Mouse (Mus musculus): ENCODE measurements around the gene Capn10.

Capn10 gene

DNA sequence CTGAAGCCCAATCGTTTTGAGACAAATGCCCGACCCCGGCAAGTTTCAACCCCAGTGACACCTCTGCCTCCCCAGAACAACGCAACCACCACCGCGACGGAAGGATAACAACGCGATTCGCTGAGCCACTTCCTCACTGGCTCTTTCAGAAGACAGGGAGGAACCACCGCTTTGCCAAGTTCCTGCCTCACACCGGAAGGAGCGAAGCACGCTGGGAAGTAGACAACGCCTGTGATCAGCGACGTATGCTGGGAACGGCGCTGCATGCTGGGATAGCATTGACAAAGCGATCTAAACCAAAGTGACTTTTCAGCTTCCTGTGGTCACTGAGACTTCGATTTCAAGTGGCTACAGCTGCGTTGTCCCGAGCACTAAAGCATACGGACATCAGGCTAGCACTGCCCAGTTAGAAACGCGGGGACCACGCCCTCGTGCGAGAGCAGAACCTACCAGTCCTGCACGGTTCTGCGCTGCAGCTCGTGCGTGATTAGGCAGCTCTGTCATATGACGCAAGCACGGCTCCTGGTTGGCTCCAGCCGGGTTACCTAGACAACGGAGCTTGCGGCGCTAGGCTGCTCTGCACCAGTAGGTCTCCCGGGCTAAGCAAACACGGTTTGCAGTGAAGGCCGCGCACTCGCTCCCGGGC lies at the start of gene Capn10:
Capn10 (plus strand) TSS at position 195 of the 646 bp plus-strand sequence.
- peak; percentile 97 for DNase-seq (ENCODE audit: low read depth)

DNA sequence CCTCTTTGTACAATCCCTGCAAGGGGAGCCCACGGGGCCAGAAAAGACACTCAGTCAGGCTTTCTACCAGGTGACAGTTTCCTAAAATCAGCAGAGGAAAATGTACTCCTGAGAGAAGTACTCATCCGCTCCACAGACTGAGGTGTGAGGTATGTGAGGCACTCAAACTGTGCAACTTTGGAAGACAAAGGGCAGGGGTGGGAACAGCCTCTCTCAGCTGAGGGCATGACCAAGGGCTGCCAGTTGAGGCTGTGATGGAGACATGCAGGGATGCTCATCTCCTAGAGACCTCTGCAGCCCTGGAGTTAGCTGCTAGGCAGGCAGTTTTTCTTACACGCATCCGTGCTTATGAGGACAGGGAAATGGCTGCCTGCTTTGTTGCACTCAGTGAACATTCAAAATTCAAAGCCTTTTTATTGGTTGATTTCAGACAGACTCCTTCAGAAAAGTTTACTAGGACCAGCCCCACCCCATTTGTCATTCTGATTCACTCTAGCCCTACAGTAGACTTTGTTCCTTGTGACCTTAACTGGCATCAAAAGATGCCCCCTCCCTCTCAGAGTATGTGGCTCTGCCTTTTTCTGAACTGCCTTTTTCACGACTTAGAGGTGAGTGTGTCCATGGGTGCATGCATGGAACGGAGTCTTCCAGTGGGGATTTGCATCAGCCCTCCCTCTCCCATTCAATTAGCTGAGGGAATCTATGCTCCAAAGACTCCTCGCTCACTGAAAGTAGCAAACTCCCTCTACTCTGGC lies 45.1 kb upstream of the Capn10 start:
- no peak for DNase-seq (ENCODE audit: low read depth)

DNA sequence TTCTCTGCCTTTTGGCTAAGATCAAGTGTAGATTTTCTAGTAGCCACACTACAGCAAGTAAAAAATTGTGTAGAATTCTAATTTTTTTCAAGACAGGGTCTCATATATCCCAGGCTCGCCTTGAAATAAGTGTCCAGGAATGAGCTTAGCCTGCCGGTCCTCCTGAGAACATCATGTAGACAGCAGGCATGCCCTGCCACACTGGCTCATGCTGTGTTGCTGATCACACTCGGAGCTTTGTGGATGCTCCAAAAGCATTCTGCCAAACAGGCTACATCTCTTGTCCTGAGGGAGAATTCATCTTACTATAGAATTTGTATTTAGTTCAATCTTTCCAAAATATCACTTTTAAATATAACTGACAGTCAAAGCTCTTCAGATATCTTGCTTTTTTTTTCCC lies 41.4 kb upstream of the Capn10 start:
- no peak for DNase-seq (ENCODE audit: low read depth)

DNA sequence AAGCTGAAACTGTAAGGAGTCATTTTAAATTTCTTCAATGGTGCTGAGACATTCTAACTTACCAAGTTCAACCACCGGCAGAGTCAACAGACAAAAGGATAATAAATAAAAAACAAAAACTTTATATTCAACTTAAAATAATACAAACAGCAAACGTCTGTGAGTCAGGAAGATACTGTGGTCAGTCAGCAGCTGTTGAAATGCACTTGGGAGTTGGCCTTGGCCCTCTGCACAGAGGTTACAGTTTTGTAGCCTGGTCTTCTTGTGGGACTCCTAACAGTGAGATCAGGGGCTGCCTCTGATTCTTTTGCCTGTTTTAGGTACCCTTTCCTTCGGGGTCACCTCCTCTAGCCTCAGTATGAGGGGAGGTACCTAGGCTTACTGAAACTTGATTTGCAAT lies 40.3 kb upstream of the Capn10 start:
- DNase-seq (ENCODE audit: low read depth) = no peak

DNA sequence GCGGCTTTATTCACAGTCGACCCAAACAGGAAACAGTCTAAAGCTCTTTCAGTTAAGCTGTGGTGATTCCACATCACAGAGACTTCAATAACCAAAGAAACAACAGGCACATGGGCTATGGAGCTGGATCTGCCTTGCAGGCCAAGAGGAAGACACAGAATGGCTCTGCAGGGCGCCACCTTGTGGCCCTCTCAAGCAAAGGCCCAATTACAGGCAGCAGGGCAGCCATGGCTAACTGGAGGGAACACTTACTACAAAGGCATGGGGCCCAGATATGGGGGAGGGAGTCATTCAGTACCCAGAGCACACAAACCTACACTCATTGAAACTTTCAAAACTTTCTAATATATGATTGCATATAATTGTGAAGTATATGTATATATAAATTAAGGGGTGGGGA lies 39.1 kb upstream of the Capn10 start:
- DNase-seq (ENCODE audit: low read depth) = peak; percentile 82

DNA sequence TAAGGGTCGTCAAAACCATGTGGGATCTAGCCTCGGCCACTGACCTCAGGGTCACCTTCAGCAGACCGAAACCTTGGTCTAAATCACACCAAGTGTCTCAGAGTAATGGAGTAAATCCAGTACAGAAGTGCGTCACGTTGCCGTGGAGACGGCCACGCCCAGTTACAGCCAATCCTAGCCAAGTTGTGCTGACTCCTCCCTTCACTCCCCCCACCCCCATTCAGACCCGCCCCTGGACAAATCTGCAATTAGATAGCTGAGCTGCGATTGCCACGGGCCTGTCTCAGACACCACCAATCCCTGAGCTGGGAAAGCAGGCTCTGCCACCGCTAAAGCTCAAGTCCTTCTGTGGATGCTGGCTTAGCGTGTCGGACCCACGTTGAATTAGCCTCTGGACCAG lies 31.4 kb upstream of the Capn10 start, which contains the start of gene Ankmy1:
Ankmy1 (minus strand) TSS at position 121 of the 400 bp plus-strand sequence.
- DNase-seq (ENCODE audit: low read depth) = peak; percentile 45

DNA sequence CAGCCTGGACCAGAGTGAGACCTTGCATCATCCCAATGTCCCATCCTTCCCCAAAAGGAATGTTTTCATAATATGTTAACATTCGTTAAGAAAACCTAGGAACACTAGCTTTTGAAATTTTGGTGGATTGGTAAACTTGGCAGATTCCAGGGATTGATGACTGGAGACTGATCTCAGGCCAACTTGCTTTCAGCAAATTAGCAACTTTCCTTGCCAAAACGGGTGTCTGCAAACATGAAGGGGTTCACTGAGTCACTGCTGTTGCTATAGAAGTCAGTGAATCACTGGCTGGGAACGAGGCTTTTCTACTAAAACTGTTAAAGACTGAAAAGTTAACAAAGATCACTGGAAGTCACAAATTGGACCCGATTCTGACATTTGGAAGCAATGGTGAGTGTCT lies 30.5 kb upstream of the Capn10 start:
- DNase-seq (ENCODE audit: low read depth) = no peak

DNA sequence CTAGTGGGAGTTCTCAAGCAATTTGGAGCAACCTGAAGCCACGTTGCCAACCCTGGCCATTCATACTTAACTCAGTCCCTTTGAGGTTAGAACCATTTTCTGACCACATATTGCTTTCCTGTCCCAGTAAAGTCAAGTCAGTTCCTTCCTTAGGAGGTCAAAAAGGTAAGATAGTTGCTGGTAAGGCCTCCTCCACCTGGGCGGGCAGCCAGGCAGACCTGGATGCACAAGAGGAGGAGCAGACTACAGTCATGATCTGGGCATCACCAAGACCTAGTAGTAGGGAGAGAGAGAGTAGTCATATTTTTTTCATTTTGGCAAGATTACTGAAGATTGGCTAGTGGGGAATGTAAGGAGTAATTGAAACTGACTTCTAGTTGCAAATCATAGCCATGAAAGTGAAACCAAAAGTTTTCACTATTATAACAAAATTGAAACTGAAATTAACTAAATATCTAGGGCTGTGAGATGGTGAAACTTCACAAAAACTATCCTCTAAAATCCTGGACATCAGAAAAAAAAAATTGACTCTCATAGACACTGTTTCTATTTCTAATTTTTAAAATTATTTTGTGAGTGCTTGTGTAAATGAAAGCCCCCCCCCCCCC lies 28.4 kb upstream of the Capn10 start:
- DNase-seq (ENCODE audit: low read depth) = peak; percentile 71

DNA sequence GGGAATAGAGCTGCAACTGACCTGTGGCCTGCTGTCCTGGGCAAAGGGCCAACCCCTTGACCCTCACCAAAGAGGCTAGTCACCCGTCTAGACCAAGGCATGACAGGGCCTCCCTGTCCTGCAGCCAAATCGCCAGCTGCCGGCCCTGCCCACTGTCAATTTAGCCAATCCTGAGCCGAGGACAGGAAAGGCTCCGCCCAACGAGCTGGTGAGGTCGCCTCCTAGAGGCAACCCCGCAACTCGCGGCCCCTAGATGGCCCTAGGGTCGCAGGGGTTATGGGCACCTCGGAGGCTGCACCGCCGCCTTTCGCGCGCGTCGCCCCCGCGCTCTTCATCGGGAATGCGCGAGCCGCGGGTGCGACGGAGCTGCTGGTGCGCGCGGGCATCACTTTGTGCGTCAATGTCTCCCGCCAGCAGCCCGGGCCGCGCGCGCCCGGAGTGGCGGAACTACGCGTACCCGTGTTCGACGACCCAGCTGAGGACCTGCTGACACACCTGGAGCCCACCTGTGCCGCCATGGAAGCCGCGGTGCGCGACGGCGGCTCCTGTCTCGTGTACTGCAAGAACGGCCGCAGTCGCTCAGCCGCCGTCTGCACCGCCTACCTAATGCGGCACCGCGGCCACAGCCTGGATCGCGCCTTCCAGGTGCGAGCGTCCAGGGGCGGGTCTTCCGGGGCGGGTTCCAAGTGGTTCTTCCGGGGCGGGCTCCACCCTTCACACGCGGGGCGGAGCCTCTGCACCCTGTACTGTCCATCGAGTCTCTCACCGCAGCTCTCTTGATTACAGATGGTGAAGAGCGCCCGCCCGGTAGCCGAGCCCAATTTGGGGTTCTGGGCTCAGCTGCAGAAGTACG lies 27.2 kb upstream of the Capn10 start, which contains the start of gene Dusp28:
Dusp28 (plus strand) TSS at position 203 of the 853 bp plus-strand sequence.
- peak; percentile 93 for DNase-seq (ENCODE audit: low read depth)

DNA sequence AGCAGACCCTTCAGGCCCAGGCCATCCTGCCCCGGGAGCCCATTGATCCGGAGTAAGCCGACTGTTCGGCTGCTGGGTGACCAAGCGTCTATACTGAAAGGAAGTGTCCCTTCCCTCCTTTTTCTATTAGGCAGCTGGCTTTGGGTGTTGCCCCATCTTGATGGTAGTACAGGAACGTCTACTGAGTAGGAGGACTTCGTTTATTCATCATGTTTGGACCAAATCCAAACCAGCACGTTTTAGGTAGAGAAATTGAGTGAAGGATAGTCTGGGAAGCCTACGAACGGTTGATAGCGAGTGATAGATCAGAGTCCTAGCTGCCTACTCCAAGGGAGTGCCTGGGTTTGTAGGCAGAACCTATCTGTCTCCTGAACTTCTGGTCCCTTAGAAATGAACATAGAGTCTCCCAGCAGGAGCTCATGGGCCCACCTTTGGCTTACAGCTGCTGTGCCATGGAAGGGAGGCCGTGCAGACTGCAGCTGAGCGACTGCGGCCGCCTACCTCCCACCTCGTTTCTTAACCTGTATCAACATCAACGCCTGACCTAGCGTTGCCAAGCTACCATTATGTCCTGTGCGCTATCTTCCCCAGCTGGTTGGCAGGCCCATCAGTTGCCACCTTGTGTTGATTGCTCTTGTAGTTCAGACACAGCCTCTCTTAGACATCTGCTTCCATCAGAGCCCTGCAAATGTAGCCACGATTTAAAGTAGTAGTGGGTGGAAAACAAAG lies 26.4 kb upstream of the Capn10 start:
- peak; percentile 25 for DNase-seq (ENCODE audit: low read depth)

DNA sequence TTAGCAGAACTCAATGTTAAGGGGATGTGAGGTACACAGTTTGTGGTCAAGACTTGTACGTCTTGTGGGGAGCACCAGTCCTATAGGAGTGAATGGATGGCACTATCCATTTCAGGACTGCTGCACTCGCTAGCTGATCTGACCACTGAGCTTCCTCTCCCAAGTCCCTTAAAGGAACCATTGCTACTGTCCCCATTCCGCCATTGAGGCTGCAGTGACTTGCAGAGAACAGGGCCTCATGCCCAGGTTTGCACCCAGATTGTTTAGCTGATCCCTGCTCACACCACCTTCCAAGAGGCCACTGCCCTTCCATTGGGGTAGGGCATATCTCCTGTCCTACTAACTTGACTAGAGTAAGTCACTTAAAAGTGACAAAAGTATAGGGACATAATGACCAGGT lies 25.5 kb upstream of the Capn10 start:
- DNase-seq (ENCODE audit: low read depth) = peak; percentile 10

DNA sequence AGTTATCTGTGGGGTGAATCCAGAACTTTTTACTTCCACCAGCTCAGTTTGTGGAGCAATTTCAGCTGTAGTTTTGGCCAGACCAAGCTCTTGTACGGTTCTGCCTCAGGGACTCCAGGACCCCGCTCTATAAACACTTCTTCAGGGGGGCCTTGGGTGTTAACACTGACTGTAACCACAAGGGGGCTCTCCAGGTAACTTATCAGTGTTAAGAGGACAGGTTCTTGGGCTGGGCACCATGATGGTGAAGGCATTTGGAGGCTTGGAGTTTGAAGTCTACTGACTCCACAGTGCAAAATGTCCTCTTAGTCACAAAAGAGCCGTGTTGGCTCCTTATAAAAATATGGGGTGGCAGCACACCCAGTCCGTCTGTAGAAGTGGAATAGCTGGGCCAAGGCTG lies 25.1 kb upstream of the Capn10 start:
- DNase-seq (ENCODE audit: low read depth) = peak; percentile 70

DNA sequence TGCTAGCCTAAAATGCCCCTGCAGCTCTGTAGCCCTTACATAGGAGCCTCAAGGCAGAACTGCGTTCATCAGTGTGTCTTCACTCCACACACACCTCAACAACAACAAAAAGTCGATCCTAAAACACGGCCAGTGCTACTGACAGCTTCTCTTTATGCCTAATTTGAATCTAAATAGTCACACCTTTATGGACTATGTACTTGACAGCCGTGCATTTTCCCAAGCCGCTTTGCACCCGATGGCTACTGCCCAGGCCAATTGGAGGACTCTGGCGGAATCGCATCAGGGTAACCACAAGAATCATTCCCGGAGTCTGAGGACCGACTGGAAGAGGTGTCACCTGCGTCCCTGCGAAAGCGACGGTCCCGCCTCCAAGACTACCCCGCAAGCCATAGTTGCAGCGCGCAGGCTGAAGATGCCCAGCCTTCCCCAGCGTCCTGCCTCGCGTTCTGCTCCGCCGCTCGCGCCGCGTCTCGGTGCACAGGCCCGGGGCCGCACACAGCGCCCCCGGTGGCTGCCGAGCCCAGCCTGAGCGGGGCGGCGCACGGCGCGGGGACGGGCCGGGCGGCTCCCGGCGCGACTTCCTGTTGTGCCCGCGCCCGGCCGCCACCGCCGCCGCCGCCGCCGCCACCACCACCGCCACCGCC lies 23.8 kb upstream of the Capn10 start, which contains the start of gene Rnpepl1:
Rnpepl1 (plus strand) TSS at position 545 of the 647 bp plus-strand sequence.
- peak; percentile 85 for DNase-seq (ENCODE audit: low read depth)

DNA sequence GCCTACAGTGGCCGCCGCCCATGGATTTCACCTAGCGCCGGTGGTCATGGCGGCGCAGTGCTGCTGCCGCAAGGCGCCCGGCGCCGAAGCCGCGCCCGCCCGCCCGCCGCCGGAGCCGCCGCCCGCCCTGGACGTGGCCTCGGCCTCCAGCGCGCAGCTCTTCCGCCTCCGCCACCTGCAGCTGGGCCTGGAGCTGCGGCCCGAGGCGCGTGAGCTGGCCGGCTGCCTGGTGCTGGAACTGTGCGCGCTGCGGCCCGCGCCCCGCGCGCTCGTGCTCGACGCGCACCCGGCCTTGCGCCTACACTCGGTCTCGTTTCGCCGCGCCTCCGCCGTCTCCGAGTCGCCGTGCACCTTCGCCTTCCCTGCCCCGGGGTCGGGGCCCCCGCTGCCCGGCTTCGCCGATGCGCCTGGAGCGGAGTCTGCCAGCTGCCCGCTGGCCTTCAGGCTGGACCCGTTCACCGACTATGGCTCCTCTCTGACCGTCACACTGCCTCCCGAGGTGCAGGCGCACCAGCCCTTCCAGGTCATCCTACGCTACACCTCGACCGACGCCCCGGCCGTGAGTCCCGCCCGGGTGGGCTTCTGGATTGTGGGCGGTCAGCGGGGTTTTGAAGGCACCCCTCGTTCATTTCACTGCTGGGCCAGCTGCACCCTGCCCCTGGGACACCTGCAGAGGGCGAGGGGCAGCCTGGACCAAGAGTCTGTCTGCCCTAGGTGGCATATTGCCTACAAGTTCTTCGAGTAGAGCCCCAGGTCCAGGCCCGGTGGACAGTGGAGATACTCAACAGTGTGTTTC lies 23.1 kb upstream of the Capn10 start:
- DNase-seq (ENCODE audit: low read depth) = peak; percentile 62

DNA sequence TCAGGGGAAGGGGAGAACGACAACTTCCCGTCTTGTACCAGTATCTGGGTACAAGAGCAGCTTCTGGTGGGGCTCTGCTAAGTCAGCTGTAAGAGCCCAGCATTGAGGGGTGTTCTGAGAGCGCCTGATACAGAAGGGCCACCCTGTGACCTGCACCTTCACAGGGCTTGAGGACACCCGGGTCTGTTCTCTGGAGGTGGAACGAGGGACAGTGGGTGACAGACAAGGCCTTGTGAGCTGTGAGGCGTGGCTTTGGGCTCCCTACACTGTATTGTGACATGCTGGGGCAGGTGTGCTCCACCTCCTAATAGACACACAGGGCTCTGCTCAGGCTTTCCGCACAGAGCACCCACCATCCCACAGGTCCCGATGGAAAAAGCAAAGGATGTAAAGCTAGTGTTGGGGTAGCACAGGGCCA lies 22.4 kb upstream of the Capn10 start:
- DNase-seq (ENCODE audit: low read depth) = peak; percentile 53

DNA sequence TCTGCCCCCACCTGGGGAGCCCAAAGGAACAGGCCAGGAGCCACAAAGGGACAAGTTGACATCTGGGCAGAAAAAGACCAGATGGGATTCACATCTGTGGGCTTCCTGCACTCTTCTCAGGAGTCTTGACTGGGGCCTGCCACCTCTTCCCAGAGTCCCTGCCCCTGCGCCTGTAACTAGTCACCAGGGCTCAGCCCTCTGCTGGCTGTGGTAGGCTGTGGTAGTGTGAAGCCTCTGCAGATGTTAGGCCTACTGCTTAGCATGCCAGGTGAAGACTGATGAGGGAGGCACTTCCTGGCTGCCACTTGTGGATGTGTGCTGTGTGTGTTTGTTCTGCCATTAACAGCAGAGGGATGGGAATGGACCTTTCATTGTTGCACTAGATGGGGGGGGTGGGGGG lies 21.9 kb upstream of the Capn10 start:
- peak; percentile 48 for DNase-seq (ENCODE audit: low read depth)

DNA sequence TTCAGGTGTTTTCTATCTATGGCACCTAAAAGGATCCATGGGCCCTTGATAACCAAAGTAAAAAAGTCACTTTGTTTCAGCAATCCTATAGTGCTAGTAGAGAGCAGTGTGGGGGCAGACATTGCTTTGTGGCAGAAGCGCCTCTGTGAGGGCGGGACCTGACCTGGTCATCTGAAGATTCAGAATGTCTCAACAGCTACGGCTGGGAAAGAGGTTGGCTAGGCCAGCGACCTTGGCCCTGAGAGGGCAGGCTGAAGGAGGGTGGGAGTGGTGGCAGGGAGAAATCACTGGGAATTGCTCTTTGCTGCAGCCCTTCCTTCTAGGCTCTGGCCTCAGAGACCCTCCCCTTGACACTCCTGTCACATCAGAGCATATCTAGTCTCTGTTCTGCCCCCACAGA lies 19.9 kb upstream of the Capn10 start:
- no peak for DNase-seq (ENCODE audit: low read depth)

DNA sequence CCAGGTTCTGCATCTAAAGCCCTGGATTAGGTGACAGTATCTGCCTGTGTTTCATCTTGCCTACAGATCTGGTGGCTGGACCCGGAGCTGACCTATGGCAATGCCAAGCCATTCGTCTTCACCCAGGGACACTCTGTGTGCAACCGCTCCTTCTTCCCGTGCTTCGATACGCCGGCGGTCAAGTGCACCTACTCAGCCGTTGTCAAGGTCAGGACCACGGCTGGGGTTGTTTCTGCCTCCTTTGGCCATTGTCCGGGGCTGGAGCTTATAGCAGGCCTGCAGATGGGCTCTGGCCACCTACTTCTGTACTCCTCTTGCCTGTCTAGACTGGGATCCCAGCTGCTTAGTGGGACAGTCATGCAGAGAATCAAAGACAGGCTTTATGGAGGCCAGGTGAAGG lies 19.2 kb upstream of the Capn10 start:
- no peak for DNase-seq (ENCODE audit: low read depth)

DNA sequence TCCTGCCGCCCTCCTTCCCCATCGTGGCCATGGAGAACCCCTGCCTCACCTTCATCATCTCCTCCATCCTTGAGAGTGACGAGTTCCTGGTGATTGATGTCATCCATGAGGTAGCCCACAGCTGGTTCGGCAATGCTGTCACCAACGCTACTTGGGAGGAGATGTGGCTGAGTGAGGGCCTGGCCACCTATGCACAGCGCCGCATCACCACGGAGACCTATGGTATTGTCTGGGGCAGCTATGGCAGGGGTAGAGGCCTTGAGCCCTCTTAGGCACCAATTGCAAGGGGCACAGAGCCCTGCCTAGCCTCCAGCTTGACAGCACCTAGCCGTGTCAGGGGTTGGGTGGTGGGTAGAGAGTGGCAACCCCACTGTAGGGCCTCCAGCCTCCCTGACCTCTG lies 17.5 kb upstream of the Capn10 start:
- no peak for DNase-seq (ENCODE audit: low read depth)

DNA sequence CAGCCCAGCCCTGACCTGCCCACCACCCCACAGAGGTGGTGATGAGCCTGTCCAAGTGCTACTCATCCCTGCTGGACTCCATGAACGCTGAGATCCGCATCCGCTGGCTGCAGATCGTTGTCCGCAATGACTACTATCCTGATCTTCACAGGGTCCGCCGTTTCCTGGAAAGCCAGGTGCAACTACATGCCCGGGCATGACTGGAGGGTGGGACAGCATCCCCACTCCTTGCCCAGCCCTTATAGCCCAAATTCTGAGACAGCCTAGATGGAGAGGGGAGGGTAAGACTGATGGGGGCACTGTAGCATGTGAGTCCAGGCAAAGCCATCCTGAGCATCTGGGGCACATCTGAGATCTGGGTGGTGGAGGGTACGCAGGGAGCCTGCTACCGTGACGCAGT lies 15.0 kb upstream of the Capn10 start:
- DNase-seq (ENCODE audit: low read depth) = no peak

Measured in induced T-regulatory cell, adult 2 months (primary cell).